Mouse (Mus musculus): Measurements from ENCODE around the gene 1810013L24Rik. TPM values are rescaled to one million over a fixed set of nuclear protein-coding genes. Genes with fewer than 3 reads are reported as not detected.

The 1810013L24Rik gene
- polyA plus RNA-seq (2016; fragmentation: Nextera tagmentation; extraction: Ambion mirVana), result 39.0 and 43.9 TPM in 2 replicates

GRCm38 (mm10) chr16:8829564-8830359 lies at the start of gene 1810013L24Rik:
Gene 1810013L24Rik, plus strand, starts transcription at chr16:8830100.
- Histone ChIP-seq H3K4me1 (peaks cover 24% of the 10 kb centered on the region), H3K27me3 (no peaks in the 10 kb centered on the region), H3K9me3 (no peaks in the 10 kb centered on the region), H3K4me3 (peak within 1 kb of the TSS; percentile 99), H3K27ac (replicated peaks) (peak within 1 kb of the TSS; percentile 97), H3K9ac (replicated peaks) (peak within 1 kb of the TSS; percentile 100), H3K36me3 (peaks cover 11% of the 10 kb centered on the region; the same call in 1 of the 2 replicates), H3K4me2 (replicated peaks) (peak within 1 kb of the TSS; percentile 88)
- ATAC-seq (ENCODE audit: low FRiP score, low read depth), result peak; percentile 95
- WGBS, result under 1% methylated on average over 74 of the region's 80 CpGs

GRCm38 (mm10) chr16:8780187-8780586 lies 49.7 kb upstream of the 1810013L24Rik start:
- ATAC-seq (ENCODE audit: low FRiP score, low read depth), result no peak
- H3K4me1 ChIP-seq, result no peaks in the 10 kb centered on the region
- H3K27ac ChIP-seq (replicated peaks), result no peak overlapping the region
- no peaks in the 10 kb centered on the region for H3K9me3 ChIP-seq
- no peaks in the 10 kb centered on the region for H3K27me3 ChIP-seq
- no peaks in the 10 kb centered on the region for H3K36me3 ChIP-seq
- WGBS, result 88% methylated on average over 3 of the region's 3 CpGs
- no peak overlapping the region for H3K4me3 ChIP-seq
- no peak overlapping the region for H3K9ac ChIP-seq (replicated peaks)
- H3K4me2 ChIP-seq (replicated peaks), result no peak overlapping the region

GRCm38 (mm10) chr16:8781191-8781590 lies 48.7 kb upstream of the 1810013L24Rik start:
- Histone ChIP-seq H3K9ac (replicated peaks) (no peak overlapping the region), H3K4me2 (replicated peaks) (no peak overlapping the region), H3K36me3 (no peaks in the 10 kb centered on the region), H3K4me1 (no peaks in the 10 kb centered on the region), H3K27ac (replicated peaks) (no peak overlapping the region), H3K4me3 (no peak overlapping the region), H3K9me3 (no peaks in the 10 kb centered on the region), H3K27me3 (no peaks in the 10 kb centered on the region)
- ATAC-seq (ENCODE audit: low FRiP score, low read depth), result no peak
- WGBS, result 60% methylated on average over 6 of the region's 6 CpGs

- H3K4me2 ChIP-seq (replicated peaks), result no peak overlapping the region
- no peak for ATAC-seq (ENCODE audit: low FRiP score, low read depth)
- 88% methylated on average over 2 of the region's 2 CpGs for WGBS
- no peak overlapping the region for H3K27ac ChIP-seq (replicated peaks)
- H3K9ac ChIP-seq (replicated peaks), result no peak overlapping the region
- H3K27me3 ChIP-seq, result no peaks in the 10 kb centered on the region
- H3K4me3 ChIP-seq, result no peak overlapping the region
- H3K4me1 ChIP-seq, result no peaks in the 10 kb centered on the region
- H3K9me3 ChIP-seq, result no peaks in the 10 kb centered on the region
- H3K36me3 ChIP-seq, result no peaks in the 10 kb centered on the region
These were observed 48.2 kb upstream of the 1810013L24Rik start for GRCm38 (mm10) chr16:8781660-8782059.

- Histone ChIP-seq H3K4me1 (no peaks in the 10 kb centered on the region), H3K9me3 (no peaks in the 10 kb centered on the region), H3K4me2 (replicated peaks) (no peak overlapping the region), H3K36me3 (no peaks in the 10 kb centered on the region), H3K4me3 (no peak overlapping the region), H3K27me3 (no peaks in the 10 kb centered on the region), H3K27ac (replicated peaks) (no peak overlapping the region), H3K9ac (replicated peaks) (no peak overlapping the region)
- WGBS, result 85% methylated on average over 16 of the region's 16 CpGs
- ATAC-seq (ENCODE audit: low FRiP score, low read depth), result no peak
These were observed 46.5 kb upstream of the 1810013L24Rik start for GRCm38 (mm10) chr16:8783198-8783913.

- 75% methylated on average over 3 of the region's 3 CpGs for WGBS
- Histone ChIP-seq H3K4me3 (no peak overlapping the region), H3K9ac (replicated peaks) (no peak overlapping the region), H3K27me3 (no peaks in the 10 kb centered on the region), H3K27ac (replicated peaks) (no peak overlapping the region), H3K36me3 (no peaks in the 10 kb centered on the region), H3K4me2 (replicated peaks) (no peak overlapping the region), H3K9me3 (no peaks in the 10 kb centered on the region), H3K4me1 (no peaks in the 10 kb centered on the region)
- ATAC-seq (ENCODE audit: low FRiP score, low read depth), result no peak
These were observed 45.1 kb upstream of the 1810013L24Rik start for GRCm38 (mm10) chr16:8784753-8785152.

GRCm38 (mm10) chr16:8790886-8791285 lies 39.0 kb upstream of the 1810013L24Rik start:
- H3K27me3 ChIP-seq, result no peaks in the 10 kb centered on the region
- H3K9me3 ChIP-seq, result no peaks in the 10 kb centered on the region
- no peak overlapping the region for H3K4me3 ChIP-seq
- ATAC-seq (ENCODE audit: low FRiP score, low read depth), result no peak
- 88% methylated on average over 4 of the region's 4 CpGs for WGBS
- H3K36me3 ChIP-seq, result no peaks in the 10 kb centered on the region
- no peak overlapping the region for H3K27ac ChIP-seq (replicated peaks)
- H3K4me1 ChIP-seq, result no peaks in the 10 kb centered on the region
- H3K9ac ChIP-seq (replicated peaks), result no peak overlapping the region
- H3K4me2 ChIP-seq (replicated peaks), result no peak overlapping the region

GRCm38 (mm10) chr16:8791949-8792557 lies 37.8 kb upstream of the 1810013L24Rik start, which contains the start of gene Usp7:
Gene Usp7, minus strand, starts transcription at chr16:8792308.
- Histone ChIP-seq H3K27me3 (no peaks in the 10 kb centered on the region), H3K4me1 (no peaks in the 10 kb centered on the region), H3K9ac (replicated peaks) (no peak within 1 kb of the TSS), H3K27ac (replicated peaks) (no peak within 1 kb of the TSS), H3K9me3 (no peaks in the 10 kb centered on the region), H3K36me3 (no peaks in the 10 kb centered on the region), H3K4me2 (replicated peaks) (no peak within 1 kb of the TSS), H3K4me3 (no peak within 1 kb of the TSS)
- ATAC-seq (ENCODE audit: low FRiP score, low read depth), result no peak
- 96% methylated on average over 20 of the region's 20 CpGs for WGBS

- no peaks in the 10 kb centered on the region for H3K9me3 ChIP-seq
- 8% methylated on average over 3 of the region's 3 CpGs for WGBS
- no peaks in the 10 kb centered on the region for H3K4me1 ChIP-seq
- no peak for ATAC-seq (ENCODE audit: low FRiP score, low read depth)
- no peak overlapping the region for H3K9ac ChIP-seq (replicated peaks)
- H3K27me3 ChIP-seq, result no peaks in the 10 kb centered on the region
- H3K36me3 ChIP-seq, result no peaks in the 10 kb centered on the region
- H3K27ac ChIP-seq (replicated peaks), result no peak overlapping the region
- no peak overlapping the region for H3K4me2 ChIP-seq (replicated peaks)
- no peak overlapping the region for H3K4me3 ChIP-seq
These were observed 34.9 kb upstream of the 1810013L24Rik start for GRCm38 (mm10) chr16:8794952-8795351.

- Histone ChIP-seq H3K27me3 (no peaks in the 10 kb centered on the region), H3K27ac (replicated peaks) (no peak overlapping the region), H3K9ac (replicated peaks) (no peak overlapping the region), H3K4me2 (replicated peaks) (no peak overlapping the region), H3K4me3 (no peak overlapping the region), H3K36me3 (no peaks in the 10 kb centered on the region), H3K9me3 (peaks cover 5% of the 10 kb centered on the region; the same call in 1 of the 2 replicates), H3K4me1 (no peaks in the 10 kb centered on the region)
- 82% methylated on average over 2 of the region's 2 CpGs for WGBS
- ATAC-seq (ENCODE audit: low FRiP score, low read depth), result no peak
These were observed 34.0 kb upstream of the 1810013L24Rik start for GRCm38 (mm10) chr16:8795906-8796305.

- H3K9ac ChIP-seq (replicated peaks), result no peak overlapping the region
- no peaks in the 10 kb centered on the region for H3K4me1 ChIP-seq
- H3K27me3 ChIP-seq, result no peaks in the 10 kb centered on the region
- H3K27ac ChIP-seq (replicated peaks), result no peak overlapping the region
- no peak for ATAC-seq (ENCODE audit: low FRiP score, low read depth)
- H3K36me3 ChIP-seq, result no peaks in the 10 kb centered on the region
- H3K9me3 ChIP-seq, result no peaks in the 10 kb centered on the region
- 20% methylated on average over 4 of the region's 4 CpGs for WGBS
- H3K4me2 ChIP-seq (replicated peaks), result no peak overlapping the region
- no peak overlapping the region for H3K4me3 ChIP-seq
These were observed 23.2 kb upstream of the 1810013L24Rik start for GRCm38 (mm10) chr16:8806703-8807102.

All from midbrain, embryonic 12.5 days (tissue).